Mouse (Mus musculus): ENCODE results near the gene Ttc8.

GRCm38 (mm10) chr12:98875216-98875615, 45.2 kb upstream of the Ttc8 start:
- TF ChIP-seq CTCF (IDR thresholded peaks at IDR 0.05; ENCODE audit: control insufficient read depth, insufficient read depth, insufficient replicate concordance, low read depth, low read length): no peak
- no peak for TF ChIP-seq POLR2A (IDR thresholded peaks at IDR 0.05; ENCODE audit: control insufficient read depth, low read depth, low read length)

Data from testis, adult 2 months (tissue).